Mouse (Mus musculus) ES-Bruce4 (cell line): ENCODE results near the gene Slc35a3.

Experiments
- EP300 ChIP-seq: IDR thresholded peaks from 2 replicates; pipeline ENCODE4 v1.6.1; 2011; ENCODE audit warnings: low read depth, low read length; ENCODE audit not compliant: insufficient read depth
- POLR2A ChIP-seq: IDR thresholded peaks from one replicate; pipeline ENCODE4 v1.8.1; 2011; ENCODE audit warnings: low read length; ENCODE audit not compliant: insufficient read depth

- TF ChIP-seq POLR2A (no peak), EP300 (no peak)
These were observed 70.3 kb downstream of the Slc35a3 start for GRCm38 (mm10) chr3:116642373-116642772.
